Mouse (Mus musculus): Measurements from ENCODE around the gene Pcgf1.

Pcgf1 gene

GRCm38 (mm10) chr6:83122961-83123360 is 45.3 kb downstream of the Pcgf1 start:
- no peak for DNase-seq (ENCODE audit: low spot score in 2 of 2)

DNA sequence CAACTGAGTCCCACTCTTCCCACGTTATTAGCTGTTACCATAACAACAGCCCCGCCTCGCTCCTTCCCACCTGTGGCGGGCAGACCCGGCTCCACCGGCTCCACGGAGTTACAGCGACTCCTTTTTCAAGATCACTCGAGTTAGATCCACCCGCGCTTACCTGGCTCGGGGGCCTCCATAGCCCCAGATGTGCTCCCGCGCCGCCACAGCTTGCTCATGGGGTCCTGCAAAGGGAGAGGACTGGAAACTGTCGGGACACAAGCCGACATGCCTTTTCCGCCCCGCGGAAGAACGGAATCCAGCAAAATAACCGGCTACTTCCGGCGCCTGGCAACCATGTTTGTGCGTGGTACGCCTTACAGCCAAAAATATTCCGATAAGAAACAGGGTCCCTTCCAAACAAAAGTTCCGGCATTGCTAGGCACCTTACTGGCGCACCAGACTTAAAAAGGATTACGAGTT is 47.2 kb downstream of the Pcgf1 start:
- peak; percentile 87 to 94 for DNase-seq (ENCODE audit: low spot score in 2 of 2)

- DNase-seq (ENCODE audit: low spot score in 2 of 2): no peak
Observed at GRCm38 (mm10) chr6:83125331-83125730, 47.7 kb downstream of the Pcgf1 start, which contains the start of gene Ino80b. Gene Ino80b (minus strand): TSS chr6:83125431.

DNA sequence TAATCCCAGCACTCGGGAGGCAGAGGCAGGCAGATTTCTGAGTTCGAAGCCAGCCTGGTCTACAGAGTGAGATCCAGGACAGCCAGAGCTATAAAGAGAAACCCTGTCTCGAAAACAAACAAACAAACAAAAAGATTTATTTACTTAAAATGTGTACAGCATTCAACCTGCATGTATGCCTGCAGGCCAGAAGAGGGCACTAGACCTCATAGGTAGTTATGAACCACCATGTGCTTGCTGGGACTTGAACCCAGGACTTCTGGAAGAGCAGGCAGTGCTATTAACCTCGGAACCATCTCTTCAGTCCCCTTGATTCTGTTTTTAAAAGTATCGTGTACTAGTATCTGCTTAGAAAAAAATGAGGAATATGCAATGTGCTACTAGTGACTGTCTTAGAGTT is 49.8 kb downstream of the Pcgf1 start:
- no peak for DNase-seq (ENCODE audit: low spot score in 2 of 2)

All from frontal cortex, postnatal 36 days (tissue).